Mouse (Mus musculus) hindbrain, embryonic 15.5 days (tissue): ENCODE measurements around the gene Gpx1. TPM values are rescaled to one million over a fixed set of nuclear protein-coding genes. Genes with fewer than 3 reads are reported as not detected.
"Not testable (repeated sequence)": the region's sequence is repeated elsewhere in the genome, so short reads cannot be mapped to it uniquely, and the experiment has no call there.

Experiments
- ATAC-seq: fragments of 200-750 bp; cut with Nextera tagmentation; 2 replicates; pipeline ENCODE4 v1.8.0; 2017; ENCODE audit warnings: low read depth, moderate number of reproducible peaks, moderate TSS enrichment; ENCODE audit not compliant: low FRiP score
- H3K27ac ChIP-seq: fragments of 300-500 bp; sonication (generic); replicated peaks from 2 replicates; pipeline ENCODE4 v1.5.1; 2015; ENCODE audit warnings: mild to moderate bottlenecking, inconsistent platforms
- H3K27me3 ChIP-seq: fragments of 300-500 bp; sonication (generic); 2 replicates; pipeline ENCODE4 v1.6.1; 2015; ENCODE audit warnings: control low read depth, inconsistent platforms
- H3K36me3 ChIP-seq: fragments of 300-500 bp; sonication (generic); 2 replicates; pipeline ENCODE4 v1.6.1; 2015; ENCODE audit warnings: control low read depth, inconsistent platforms
- H3K4me1 ChIP-seq: fragments of 300-500 bp; sonication (generic); replicated peaks from 2 replicates; pipeline ENCODE4 v1.6.1; 2015; ENCODE audit warnings: control low read depth, inconsistent platforms
- H3K4me2 ChIP-seq: fragments of 300-500 bp; sonication (generic); 2 replicates; pipeline ENCODE4 v1.6.1; 2015; ENCODE audit warnings: moderate library complexity, mild to moderate bottlenecking, inconsistent platforms
- H3K4me3 ChIP-seq: fragments of 300-500 bp; sonication (generic); 2 replicates; pipeline ENCODE4 v1.5.1; 2015; ENCODE audit warnings: mild to moderate bottlenecking, inconsistent platforms
- H3K9ac ChIP-seq: fragments of 300-500 bp; sonication (generic); 2 replicates; pipeline ENCODE4 v1.6.1; 2015; ENCODE audit warnings: inconsistent platforms
- H3K9me3 ChIP-seq: fragments of 300-500 bp; sonication (generic); 2 replicates; pipeline ENCODE4 v1.6.1; 2016; ENCODE audit warnings: control low read depth, inconsistent platforms
- WGBS: fragments of 180-500 bp; shearing (Covaris S2); methylation state at CpG from one replicate; pipeline ENCODE4 v1.1.7; 2015; 5-methylcytosine and 5-hydroxymethylcytosine counted together
- polyA plus RNA-seq: library from polyadenylated mRNA; unstranded; fragments of >200 nt; fragmentation: Nextera tagmentation; extraction: Ambion mirVana; gene quantifications from 2 replicates; pipeline ENCODE4 v1.2.1, GENCODE M21; 2015

The Gpx1 gene
- polyA plus RNA-seq, 1 experiment from 2014 or later, result 444 TPM

DNA sequence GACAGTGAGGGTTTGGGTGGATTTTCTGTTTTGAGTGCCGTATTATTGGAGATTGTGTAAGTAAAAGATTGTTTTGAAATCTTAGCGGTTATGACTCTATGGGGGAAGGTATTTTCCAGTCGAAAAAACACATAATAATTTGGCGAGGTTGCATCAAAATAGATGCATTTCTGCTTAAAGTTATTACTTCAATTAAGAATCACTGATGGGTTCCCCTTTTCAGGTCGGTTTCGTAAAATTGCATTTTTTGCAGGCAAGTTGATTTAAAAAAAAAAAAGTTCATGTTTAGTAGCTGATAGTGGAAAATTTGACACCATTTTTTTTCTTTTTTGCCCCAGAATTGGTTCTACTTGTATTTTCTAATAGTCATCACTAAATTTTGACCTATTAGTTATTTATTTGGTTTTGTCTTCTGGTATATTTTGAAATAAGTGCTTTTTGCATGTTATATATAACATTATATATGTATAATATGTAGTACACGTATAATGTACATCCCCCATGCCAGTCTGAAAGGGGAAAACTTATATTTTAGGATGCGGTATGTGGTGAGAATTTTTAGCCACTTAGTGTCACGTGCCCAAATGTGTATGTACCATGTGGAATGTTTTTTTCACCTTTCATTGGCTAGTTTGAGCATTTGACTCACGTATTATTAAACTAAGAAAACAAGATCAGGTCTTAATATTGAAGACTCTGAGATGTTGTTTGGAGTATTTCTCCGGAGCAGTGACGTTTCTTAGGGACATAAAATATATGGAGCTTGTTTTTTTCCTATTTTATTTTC lies 31.5 kb upstream of the Gpx1 start:
- no peak for ATAC-seq

DNA sequence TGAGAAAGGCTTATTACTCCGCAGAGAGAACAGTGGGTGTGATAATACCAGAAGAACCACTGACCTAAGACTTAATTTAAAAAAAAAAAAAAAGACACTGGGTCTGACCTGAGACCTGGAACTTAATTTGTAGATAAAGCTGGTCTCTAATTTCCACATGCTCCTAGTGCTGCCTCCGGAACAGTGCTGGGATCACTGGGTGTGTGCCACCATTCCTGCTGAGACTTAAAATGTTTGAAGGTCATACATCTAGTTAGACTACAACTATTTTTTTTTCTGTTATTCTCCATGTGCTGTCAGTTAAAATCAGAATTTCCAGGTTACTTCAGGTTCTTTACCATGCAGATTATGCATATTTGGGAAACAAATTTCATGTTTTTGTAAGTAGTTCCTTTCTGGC lies 30.6 kb upstream of the Gpx1 start:
- Histone ChIP-seq H3K4me1 (peaks cover 46% of the 10 kb centered on the region), H3K27me3 (no peaks in the 10 kb centered on the region), H3K27ac (no peak overlapping the region), H3K4me2 (peak overlapping the region; percentile 61), H3K9me3 (no peaks in the 10 kb centered on the region), H3K36me3 (peaks cover 9% of the 10 kb centered on the region), H3K4me3 (peak overlapping the region; percentile 90), H3K9ac (0 out of 2 replicates have a peak overlapping the region, but pooled peaks have one; percentile 41)
- WGBS, result 63% methylated on average over 2 of the region's 2 CpGs
- ATAC-seq, result no peak

More for the DNA sequence above, 31.5 kb upstream of the Gpx1 start:
- Histone ChIP-seq H3K9ac (peak overlapping the region; percentile 89), H3K27ac (peak overlapping the region; percentile 98), H3K27me3 (no peaks in the 10 kb centered on the region), H3K4me3 (peak overlapping the region; percentile 90), H3K9me3 (no peaks in the 10 kb centered on the region), H3K4me2 (peak overlapping the region; percentile 61), H3K4me1 (peaks cover 46% of the 10 kb centered on the region), H3K36me3 (peaks cover 18% of the 10 kb centered on the region)
- WGBS, result 22% methylated on average over 12 of the region's 12 CpGs

DNA sequence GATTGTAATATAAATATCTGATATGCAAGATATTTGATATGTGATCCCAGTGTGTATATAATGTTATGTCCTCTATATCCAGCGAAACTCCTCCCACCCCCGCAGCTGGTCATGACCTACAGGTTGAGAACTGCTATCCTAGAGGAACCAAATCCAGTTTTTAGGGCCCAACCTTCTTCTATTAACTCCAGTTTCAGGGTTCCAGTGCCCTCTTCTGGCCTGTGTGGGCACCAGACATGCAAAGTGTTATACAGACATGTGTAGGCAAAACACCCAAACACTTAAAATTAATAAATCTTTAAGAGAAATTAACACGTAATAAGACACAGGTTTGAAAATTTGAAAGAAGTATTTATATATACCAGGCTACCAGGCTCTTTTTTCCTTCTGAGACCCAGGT lies 21.1 kb upstream of the Gpx1 start:
- WGBS, result 98% methylated on average over 3 of the region's 3 CpGs
- Histone ChIP-seq H3K9ac (no peak overlapping the region), H3K4me1 (no peaks in the 10 kb centered on the region), H3K4me3 (no peak overlapping the region), H3K27me3 (no peaks in the 10 kb centered on the region), H3K4me2 (no peak overlapping the region), H3K9me3 (no peaks in the 10 kb centered on the region), H3K36me3 (no peaks in the 10 kb centered on the region), H3K27ac (no peak overlapping the region)
- ATAC-seq, result no peak

DNA sequence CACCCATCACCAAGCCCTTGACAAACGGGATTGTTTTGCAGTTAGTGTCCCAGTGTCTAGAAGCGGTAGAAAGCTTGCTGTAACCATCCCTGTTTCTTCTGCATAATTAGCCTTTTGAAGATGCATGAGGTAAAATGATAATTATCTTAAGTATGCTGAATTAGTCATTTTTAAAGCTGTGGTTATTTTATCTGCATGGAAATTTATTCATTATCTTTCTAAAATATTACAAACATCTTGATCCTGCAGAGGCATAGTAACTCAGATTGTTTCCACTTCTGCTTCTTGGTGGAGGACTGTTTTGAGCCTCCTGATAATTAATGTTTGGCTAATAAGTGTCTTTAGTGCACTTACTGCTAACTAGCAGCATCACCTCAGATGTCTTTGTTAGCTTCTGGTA lies 20.2 kb upstream of the Gpx1 start:
- H3K4me2 ChIP-seq, result no peak overlapping the region
- H3K27ac ChIP-seq, result no peak overlapping the region
- no peaks in the 10 kb centered on the region for H3K4me1 ChIP-seq
- H3K36me3 ChIP-seq, result no peaks in the 10 kb centered on the region
- H3K27me3 ChIP-seq, result no peaks in the 10 kb centered on the region
- H3K9ac ChIP-seq, result no peak overlapping the region
- WGBS, result 86% methylated on average over 2 of the region's 2 CpGs
- ATAC-seq, result no peak
- no peak overlapping the region for H3K4me3 ChIP-seq
- H3K9me3 ChIP-seq, result no peaks in the 10 kb centered on the region

DNA sequence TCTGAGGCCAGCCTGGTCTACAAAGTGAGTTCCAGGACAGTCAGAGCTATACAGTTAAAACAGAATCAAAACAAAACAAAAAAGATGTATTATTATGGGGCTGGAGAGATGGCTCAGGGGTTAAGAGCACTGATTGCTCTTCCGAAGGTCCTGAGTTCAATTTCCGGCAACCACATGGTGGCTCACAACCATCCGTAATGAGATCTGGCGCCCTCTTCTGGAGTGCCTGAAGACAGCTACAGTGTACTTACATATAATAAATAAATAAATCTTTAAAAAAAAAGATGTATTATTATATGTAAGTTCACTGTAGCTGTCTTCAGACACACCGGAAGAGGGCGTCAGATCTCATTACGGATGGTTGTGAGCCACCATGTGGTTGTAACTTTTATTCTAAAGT lies 16.6 kb upstream of the Gpx1 start:
- not testable (repeated sequence) for H3K9ac ChIP-seq, H3K9me3 ChIP-seq, H3K4me2 ChIP-seq, H3K27ac ChIP-seq, H3K4me3 ChIP-seq, H3K36me3 ChIP-seq, H3K27me3 ChIP-seq, ATAC-seq, H3K4me1 ChIP-seq
- WGBS, result 94% methylated on average over 7 of the region's 7 CpGs

DNA sequence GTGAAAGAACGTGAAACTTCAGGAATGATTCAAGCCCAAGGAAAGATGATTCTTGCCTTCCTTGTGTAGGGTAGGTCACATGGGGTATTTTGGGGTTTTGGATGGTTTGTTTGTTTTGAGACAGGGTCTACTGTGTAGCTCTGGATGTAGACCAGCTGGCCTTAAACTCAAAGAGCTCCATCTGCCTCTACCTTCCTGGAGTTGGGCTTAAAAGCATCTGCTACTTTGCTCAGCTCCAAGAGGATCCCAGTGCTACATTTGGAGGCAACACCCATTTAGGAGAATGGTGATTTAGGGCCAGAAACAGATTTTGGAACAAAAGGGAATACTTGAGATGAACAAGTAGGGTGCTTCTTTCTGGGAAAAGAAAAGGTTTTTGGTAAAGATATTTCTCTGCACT lies 13.9 kb upstream of the Gpx1 start:
- no peak overlapping the region for H3K4me3 ChIP-seq
- H3K36me3 ChIP-seq, result peaks cover 30% of the 10 kb centered on the region
- H3K27me3 ChIP-seq, result no peaks in the 10 kb centered on the region
- ATAC-seq, result no peak
- H3K9ac ChIP-seq, result no peak overlapping the region
- no peaks in the 10 kb centered on the region for H3K4me1 ChIP-seq
- WGBS, result 91% methylated on average over 1 of the region's 1 CpGs
- no peaks in the 10 kb centered on the region for H3K9me3 ChIP-seq
- no peak overlapping the region for H3K27ac ChIP-seq
- no peak overlapping the region for H3K4me2 ChIP-seq

DNA sequence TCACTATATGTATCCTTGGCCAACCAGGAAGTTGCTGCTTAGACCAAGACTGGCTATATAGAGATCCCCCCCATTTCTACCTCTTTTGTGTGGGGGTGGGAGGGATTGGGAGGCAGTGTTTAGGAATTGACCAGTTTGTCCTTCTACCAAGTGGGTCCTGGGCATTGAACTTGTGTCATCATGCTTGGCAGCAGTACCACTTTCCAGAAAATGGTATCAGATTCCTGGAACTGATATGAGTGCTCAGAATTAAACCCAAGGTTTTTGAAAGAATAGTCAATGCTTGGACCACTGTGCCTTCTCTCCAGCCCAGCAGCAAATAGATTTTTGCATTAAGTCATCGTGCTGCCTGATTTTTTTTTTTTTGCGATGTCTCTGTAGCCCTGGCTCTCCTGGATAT lies 12.9 kb upstream of the Gpx1 start:
- Histone ChIP-seq H3K4me3 (no peak overlapping the region), H3K36me3 (peaks cover 35% of the 10 kb centered on the region), H3K4me1 (no peaks in the 10 kb centered on the region), H3K27ac (no peak overlapping the region), H3K9me3 (no peaks in the 10 kb centered on the region), H3K9ac (no peak overlapping the region), H3K4me2 (no peak overlapping the region), H3K27me3 (no peaks in the 10 kb centered on the region)
- ATAC-seq, result no peak
- 95% methylated on average over 2 of the region's 2 CpGs for WGBS

DNA sequence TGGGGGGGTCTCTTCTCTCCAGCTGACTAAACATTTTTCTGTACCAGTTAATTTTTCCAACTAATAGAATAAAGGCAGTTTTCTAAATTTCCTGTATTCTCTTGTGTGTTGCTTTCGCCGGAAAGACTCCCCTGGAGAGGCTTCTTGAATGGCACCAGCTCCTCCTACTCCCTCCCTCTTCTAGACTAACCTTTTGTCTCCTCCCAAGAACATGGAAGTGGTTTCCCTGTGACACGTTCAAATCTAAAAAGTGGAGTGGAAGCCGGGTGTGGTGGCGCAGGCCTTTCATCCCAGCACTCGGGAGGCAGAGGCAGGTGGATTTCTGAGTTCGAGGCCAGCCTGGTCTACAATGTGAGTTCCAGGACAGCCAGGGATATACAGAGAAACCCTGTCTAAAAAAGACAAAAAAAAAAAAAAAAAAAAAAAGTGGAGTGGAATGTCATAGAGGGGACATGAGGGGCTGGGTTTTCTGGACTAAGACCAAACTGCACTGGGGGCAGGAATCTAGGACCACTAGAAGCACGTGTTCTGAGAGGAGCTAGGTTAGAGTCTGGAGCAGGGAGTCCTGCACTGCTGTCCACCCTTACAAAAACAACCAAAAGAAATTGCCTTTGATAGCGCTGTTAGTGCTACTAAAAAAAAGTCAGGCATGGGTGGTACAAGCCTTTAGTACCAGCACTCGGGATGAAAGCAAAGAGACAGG lies 704 bp upstream of the Gpx1 start:
- WGBS, result 69% methylated on average over 10 of the region's 10 CpGs
- Histone ChIP-seq H3K4me1 (peaks cover 21% of the 10 kb centered on the region), H3K9ac (no peak overlapping the region), H3K36me3 (peaks cover 32% of the 10 kb centered on the region), H3K9me3 (no peaks in the 10 kb centered on the region), H3K4me3 (no peak overlapping the region), H3K4me2 (no peak overlapping the region), H3K27me3 (no peaks in the 10 kb centered on the region), H3K27ac (peak overlapping the region; percentile 93)
- ATAC-seq, result no peak

DNA sequence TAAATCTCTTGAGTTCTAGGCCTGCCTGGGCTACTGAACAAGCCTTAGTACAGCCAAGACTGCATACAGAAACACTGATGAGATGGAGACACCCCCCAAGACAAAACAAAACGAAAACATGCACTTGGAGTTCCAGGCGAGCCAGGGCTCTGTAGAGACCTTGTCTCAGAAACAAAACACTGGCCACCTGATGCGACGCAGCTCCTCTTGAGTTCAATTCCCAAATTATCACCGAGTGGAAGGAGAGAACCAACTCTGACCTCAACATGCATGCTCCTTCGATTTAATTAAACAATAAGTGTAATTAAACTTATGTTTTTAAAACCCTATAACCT lies 185 bp upstream of the Gpx1 start:
- Histone ChIP-seq H3K4me3 (peak overlapping the region; percentile 73), H3K4me2 (peak overlapping the region; percentile 76), H3K9ac (peak overlapping the region; percentile 83; the same call in 1 of the 2 replicates), H3K27ac (peak overlapping the region; percentile 93), H3K36me3 (peaks cover 29% of the 10 kb centered on the region), H3K9me3 (no peaks in the 10 kb centered on the region), H3K27me3 (no peaks in the 10 kb centered on the region), H3K4me1 (peaks cover 21% of the 10 kb centered on the region)
- 19% methylated on average over 6 of the region's 6 CpGs for WGBS
- no peak for ATAC-seq

DNA sequence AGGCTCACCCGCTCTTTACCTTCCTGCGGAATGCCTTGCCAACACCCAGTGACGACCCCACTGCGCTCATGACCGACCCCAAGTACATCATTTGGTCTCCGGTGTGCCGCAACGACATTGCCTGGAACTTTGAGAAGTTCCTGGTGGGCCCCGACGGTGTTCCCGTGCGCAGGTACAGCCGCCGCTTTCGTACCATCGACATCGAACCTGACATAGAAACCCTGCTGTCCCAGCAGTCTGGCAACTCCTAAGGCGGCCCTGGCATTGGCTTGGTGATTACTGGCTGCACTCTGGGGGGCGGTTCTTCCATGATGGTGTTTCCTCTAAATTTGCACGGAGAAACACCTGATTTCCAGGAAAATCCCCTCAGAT lies 1.2 kb downstream of the Gpx1 start:
- peak overlapping the region; percentile 73 for H3K4me3 ChIP-seq
- H3K9ac ChIP-seq, result peak overlapping the region; percentile 83
- 15% methylated on average over 20 of the region's 20 CpGs for WGBS
- no peaks in the 10 kb centered on the region for H3K9me3 ChIP-seq
- ATAC-seq, result no peak
- peaks cover 16% of the 10 kb centered on the region for H3K36me3 ChIP-seq
- H3K4me2 ChIP-seq, result peak overlapping the region; percentile 76
- H3K4me1 ChIP-seq, result peaks cover 21% of the 10 kb centered on the region
- peak overlapping the region; percentile 93 for H3K27ac ChIP-seq
- H3K27me3 ChIP-seq, result no peaks in the 10 kb centered on the region

DNA sequence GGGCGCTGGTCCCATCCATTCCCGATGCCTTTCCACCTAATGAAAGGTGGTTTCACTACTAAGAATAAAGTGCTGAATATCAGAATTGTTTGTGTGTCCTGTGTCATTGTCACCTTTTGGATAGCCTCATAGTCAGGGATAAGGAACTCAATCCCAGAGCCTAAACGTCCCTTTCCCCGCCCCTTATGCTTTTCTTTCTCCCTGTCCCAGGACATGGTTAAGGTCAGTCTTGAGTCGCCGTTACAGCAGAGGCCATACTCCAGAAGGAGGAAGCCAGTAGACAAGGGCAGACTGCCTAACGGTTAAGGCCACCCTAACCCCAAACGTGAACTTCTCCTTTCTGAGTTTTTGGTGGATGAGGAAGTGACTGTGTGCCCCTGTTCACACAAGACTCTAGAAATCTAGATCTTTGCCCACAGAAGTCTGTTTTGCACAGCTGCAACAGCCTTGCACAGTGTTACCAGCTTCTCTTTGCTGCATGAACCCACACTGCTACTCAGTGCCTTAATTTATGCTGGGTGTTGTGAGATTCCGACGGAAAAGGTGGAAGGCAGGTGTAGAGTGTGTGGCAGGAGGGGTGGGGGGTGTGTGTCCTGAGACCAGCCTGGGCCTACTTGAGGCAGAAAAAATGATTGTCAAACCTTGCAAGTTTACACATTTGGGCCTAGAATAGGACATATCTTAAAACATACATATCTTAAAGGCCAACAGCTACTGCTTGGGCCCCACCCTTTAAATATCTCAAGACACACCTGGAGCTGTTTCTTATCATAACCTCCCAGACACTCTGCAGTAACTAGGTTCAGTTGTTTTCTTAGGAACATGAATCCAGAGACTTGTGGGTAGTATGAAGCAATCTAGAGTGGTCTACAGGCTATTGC lies 1.8 kb downstream of the Gpx1 start:
- no peak for ATAC-seq
- Histone ChIP-seq H3K4me1 (peaks cover 21% of the 10 kb centered on the region), H3K9ac (peak overlapping the region; percentile 83), H3K27me3 (no peaks in the 10 kb centered on the region), H3K4me3 (peak overlapping the region; percentile 73), H3K9me3 (no peaks in the 10 kb centered on the region), H3K4me2 (peak overlapping the region; percentile 76), H3K36me3 (peaks cover 9% of the 10 kb centered on the region), H3K27ac (no peak overlapping the region)
- 70% methylated on average over 10 of the region's 10 CpGs for WGBS

DNA sequence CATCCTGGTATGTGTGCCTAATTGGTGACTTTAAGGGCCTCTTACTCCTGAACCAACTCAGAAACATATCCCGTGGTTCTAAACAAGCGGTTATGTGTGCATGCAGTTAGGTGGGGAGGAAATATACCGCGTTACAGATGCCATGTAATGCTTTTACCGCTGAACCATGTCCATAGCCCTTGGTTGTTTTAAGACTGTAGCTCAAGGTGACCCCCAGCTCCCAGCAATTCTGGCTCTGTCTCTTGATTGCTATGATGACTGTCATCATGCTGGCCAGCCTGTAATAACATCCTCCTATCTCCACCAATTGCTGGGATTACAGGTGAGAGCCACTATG lies 2.4 kb downstream of the Gpx1 start:
- 0 out of 2 replicates have a peak overlapping the region, but pooled peaks have one; percentile 76 for H3K4me2 ChIP-seq
- H3K9ac ChIP-seq, result no peak overlapping the region
- no peaks in the 10 kb centered on the region for H3K27me3 ChIP-seq
- 91% methylated on average over 5 of the region's 5 CpGs for WGBS
- no peak overlapping the region for H3K4me3 ChIP-seq
- H3K9me3 ChIP-seq, result no peaks in the 10 kb centered on the region
- H3K4me1 ChIP-seq, result peaks cover 24% of the 10 kb centered on the region
- 0 out of 2 replicates have a peak, but pooled peaks cover 6% of the 10 kb centered on the region for H3K36me3 ChIP-seq
- no peak for ATAC-seq
- H3K27ac ChIP-seq, result no peak overlapping the region
